ENCODE assay signal across 8 mouse cellular contexts in the genomic region with DNA sequence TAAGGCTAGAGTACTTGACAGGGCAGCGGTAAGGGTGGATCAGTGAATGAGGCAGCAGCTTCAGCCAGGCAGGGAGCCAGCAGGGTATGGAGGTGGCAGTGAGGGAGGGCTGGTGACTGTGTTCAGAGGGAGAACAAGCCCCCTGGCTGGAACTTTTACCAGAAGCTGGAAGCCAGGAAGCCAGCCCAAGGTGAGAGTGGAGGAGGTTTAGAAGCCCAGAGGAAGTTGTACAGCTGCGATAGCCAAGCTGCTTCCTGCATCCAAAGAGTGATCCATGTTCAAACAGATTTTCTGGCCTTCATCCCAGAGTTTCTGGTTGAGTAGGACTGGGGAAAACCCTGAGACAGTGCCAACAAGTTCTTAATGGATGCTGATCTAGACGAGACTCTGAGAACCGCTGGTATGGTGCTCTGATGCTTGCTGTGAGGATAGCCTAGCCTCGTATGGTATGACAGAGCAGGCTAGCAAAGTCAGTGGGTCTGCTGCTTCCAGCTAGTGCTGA.
DNase-seq lines count a peak whose midpoint lies in the region; ATAC-seq and TF ChIP-seq lines count a peak whose summit lies in the region.

No protein-coding gene starts in this region.

- peaks cover 12% of the 10 kb centered on the region for H3K4me1 ChIP-seq in limb, embryonic 15.5 days
- H3K4me1 ChIP-seq in stomach, postnatal 0 days (replicated peaks; ENCODE audit: control insufficient read depth, insufficient read depth), result no peaks in the 10 kb centered on the region

- peak; percentile 79 to 88 for DNase-seq in cerebellum, postnatal 10 days
- DNase-seq in cerebellum, adult 9-10 months, result no peak
- peak; percentile 78 for DNase-seq in MN1 (ENCODE audit: low spot score)
- DNase-seq in gonadal fat pad, adult 2 months (ENCODE audit: low read depth), result peak; percentile 77
- DNase-seq in kidney, adult 18-20 months, result peak; percentile 29
- DNase-seq in stomach, postnatal 0 days (ENCODE audit: low spot score), result peak; percentile 17

- TF ChIP-seq CTCF in stomach, postnatal 0 days (IDR thresholded peaks at IDR 0.05; ENCODE audit: low read depth), result no peak

- ATAC-seq in limb, embryonic 15.5 days (ENCODE audit: insufficient number of reproducible peaks, low FRiP score, low TSS enrichment, low read depth), result peak; percentile 86
- peak; percentile 49; the same call in 1 of the 2 replicates for ATAC-seq in stomach, postnatal 0 days (ENCODE audit: low FRiP score, low TSS enrichment)
- ATAC-seq in granulocyte monocyte progenitor cell, adult 5-6 weeks (replicated peaks; ENCODE audit: poor library complexity, severe bottlenecking), result no peak

- no peak overlapping the region for H3K4me3 ChIP-seq in limb, embryonic 15.5 days
- H3K4me3 ChIP-seq in stomach, postnatal 0 days (ENCODE audit: low read depth, low read length), result no peak overlapping the region

- H3K27me3 ChIP-seq in limb, embryonic 15.5 days, result no peaks in the 10 kb centered on the region
- no peaks in the 10 kb centered on the region for H3K27me3 ChIP-seq in stomach, postnatal 0 days (ENCODE audit: control insufficient read depth, insufficient read depth, low read length)

- H3K4me2 ChIP-seq in limb, embryonic 15.5 days, result 0 out of 2 replicates have a peak overlapping the region, but pooled peaks have one; percentile 14
- H3K4me2 ChIP-seq in stomach, postnatal 0 days (replicated peaks; ENCODE audit: low read depth), result 0 out of 2 replicates have a peak overlapping the region, but pooled peaks have one; percentile 5

- H3K9ac ChIP-seq in limb, embryonic 15.5 days, result no peak overlapping the region
- H3K9ac ChIP-seq in stomach, postnatal 0 days (ENCODE audit: low read length), result no peak overlapping the region

- TF ChIP-seq EP300 in stomach, postnatal 0 days (optimal IDR thresholded peaks at IDR 0.05), result no peak

- H3K9me3 ChIP-seq in limb, embryonic 15.5 days, result no peaks in the 10 kb centered on the region
- no peaks in the 10 kb centered on the region for H3K9me3 ChIP-seq in stomach, postnatal 0 days (ENCODE audit: control insufficient read depth, low read length)

- 24% methylated on average over 5 of the region's 5 CpGs for WGBS in limb, embryonic 15.5 days
- WGBS in stomach, postnatal 0 days, result 20% methylated on average over 5 of the region's 5 CpGs

- H3K27ac ChIP-seq in limb, embryonic 15.5 days, result peak overlapping the region; percentile 68; the same call in 1 of the 2 replicates
- peak overlapping the region; percentile 53 for H3K27ac ChIP-seq in stomach, postnatal 0 days (replicated peaks)

- no peaks in the 10 kb centered on the region for H3K36me3 ChIP-seq in limb, embryonic 15.5 days
- no peaks in the 10 kb centered on the region for H3K36me3 ChIP-seq in stomach, postnatal 0 days (ENCODE audit: control insufficient read depth, insufficient read depth, low read length)
